Mouse (Mus musculus) G1E-ER4 (cell line): ENCODE results near the gene Scn10a. TPM values are rescaled to one million over a fixed set of nuclear protein-coding genes. Genes with fewer than 3 reads are reported as not detected.

Experiments
- GATA1 ChIP-seq: IDR thresholded peaks from one replicate; pipeline ENCODE4 v1.8.0; 2012; ENCODE audit warnings: low read length, inconsistent platforms
- polyA plus RNA-seq: library from polyadenylated mRNA; stranded (reverse); fragments of >175 nt; gene quantifications from 2 replicates; pipeline ENCODE4 v1.2.3, GENCODE M21; 2012

The Scn10a gene
- not detected in 2 replicates for polyA plus RNA-seq

DNA sequence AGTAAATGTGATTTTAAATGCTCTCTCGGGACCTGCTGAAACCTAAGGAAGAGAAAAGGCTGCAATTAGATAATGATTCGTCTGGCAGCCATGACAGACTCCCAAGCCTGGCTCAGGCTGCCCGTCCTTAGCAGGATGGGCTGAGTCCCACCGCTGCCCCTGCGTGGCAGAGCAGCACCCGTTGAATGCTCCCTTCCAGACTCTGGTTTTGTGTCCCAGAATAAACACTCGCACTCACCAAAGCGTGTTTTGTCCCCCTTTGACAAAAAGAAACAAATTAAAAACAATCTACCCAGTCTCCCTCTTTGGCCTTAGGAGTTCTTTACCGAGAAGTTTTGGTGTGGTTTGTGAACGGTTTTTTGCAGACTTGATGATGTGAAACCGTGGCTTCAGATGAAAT, at the start of gene Scn10a:
Scn10a (minus strand) TSS at position 101 of the 400 bp plus-strand sequence.
- TF ChIP-seq GATA1: no peak

DNA sequence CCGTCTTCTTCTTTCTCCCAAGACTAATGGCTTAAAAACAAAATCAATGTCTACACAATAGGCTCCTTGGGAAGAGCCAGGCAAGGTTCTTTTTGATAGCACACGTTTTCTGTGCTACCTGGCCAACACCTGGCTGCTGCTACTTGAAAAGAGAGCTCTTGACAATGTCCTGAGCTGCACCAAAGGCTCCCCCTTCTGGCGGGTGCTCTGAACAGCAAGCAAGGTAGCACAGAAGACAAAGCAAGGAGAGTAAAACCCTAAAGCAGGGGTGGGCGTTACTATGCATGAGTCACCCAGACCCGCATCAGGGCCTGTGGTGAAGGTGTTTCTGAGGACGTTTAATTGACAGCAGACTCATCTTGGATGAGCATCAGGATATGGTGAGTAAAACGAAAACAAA, 49.5 kb upstream of the Scn10a start:
- no peak for TF ChIP-seq GATA1

DNA sequence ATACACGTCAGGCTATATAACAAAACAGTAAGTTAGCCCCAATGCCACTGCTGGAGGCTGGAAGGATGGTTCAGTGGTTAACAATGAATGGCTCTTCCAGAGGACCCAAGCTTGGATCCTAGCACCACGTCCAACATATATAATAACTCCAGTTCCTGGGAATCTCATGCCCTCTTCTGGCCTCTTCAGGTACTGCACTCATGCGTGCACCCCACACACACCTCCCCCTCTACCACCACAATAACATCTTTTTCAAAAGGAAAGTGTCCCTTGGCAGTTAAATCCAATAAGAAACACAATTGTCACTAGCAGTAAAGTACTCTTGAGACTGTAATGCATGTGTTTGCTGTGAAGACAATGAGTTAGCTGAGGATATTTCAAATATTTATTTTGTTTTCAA, 41.1 kb upstream of the Scn10a start:
- no peak for TF ChIP-seq GATA1

DNA sequence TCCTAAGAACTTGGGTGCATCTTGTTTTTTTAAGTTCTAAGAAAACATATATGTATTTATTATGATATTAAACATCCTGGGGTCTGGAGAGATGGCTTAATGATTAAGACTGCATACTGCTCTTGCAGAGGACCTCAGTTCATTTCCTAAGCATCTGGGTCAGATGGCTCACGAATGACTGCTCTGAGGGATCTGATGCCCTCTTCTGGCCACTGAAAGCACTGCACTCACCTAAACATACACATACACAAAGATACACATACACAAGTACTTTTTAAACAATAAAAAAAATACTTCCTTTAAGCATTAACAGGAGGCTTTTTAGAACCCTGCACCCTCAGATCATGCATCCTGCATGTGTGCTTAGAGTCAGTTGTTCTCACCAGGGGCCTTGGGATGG, 40.3 kb upstream of the Scn10a start:
- no peak for TF ChIP-seq GATA1

DNA sequence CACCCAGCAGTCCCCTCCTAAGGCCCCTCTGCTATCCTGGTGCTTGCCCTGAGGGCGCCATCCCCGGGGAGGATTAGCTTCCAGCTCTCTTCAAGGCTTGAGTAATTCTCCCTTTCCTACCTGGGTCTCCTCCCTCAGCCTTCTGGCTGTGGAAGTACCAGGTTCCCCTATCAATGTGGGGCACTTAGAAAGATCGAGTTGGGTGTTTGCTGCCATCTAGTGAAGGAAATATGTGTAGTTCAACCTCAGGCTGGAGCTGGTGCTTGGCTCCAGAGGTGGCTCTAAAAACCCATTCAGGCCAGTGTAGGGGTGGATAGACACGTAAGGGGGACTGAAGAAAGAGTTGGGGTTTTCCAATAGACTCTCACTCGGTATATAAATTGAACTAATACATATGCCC, 32.4 kb upstream of the Scn10a start:
- TF ChIP-seq GATA1: no peak

DNA sequence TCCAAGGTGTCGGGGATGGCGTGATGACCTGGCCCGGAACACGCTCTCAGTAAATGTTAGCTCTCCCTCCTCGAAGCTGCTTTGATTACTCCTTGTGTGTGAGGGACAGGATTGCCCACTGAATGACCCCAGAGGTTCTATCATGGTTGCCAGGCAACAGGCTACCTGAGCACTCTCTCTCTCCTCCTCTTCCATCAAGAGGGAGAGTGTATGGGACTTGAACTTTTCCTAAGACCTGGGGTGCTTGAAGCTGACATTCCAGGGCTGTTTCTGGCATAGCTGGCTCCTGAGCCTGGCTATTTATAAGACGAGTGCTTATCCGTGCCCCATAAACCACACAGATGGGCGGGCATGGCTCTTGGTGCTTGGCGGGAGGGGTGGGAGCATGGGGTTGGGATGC, 30.0 kb upstream of the Scn10a start:
- no peak for TF ChIP-seq GATA1

DNA sequence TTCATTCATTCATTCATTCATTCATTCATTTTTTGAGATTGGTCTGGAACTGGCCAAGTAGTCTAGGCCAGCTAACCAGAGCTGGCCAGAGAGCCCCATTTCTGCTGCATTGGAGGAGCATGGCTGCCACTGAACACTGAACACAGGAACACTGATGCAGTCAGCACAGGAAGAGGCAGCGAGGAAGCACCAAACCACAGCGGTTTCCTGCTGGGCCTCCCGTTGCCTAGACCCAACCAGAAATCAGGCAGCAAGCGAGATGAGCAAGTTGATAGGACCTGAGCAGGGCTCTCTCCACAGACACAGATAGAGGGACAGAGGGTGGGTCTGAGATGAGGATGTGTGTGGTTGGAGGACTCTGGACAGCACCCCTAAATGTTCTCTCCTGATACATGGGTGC, 24.8 kb upstream of the Scn10a start:
- TF ChIP-seq GATA1: no peak

DNA sequence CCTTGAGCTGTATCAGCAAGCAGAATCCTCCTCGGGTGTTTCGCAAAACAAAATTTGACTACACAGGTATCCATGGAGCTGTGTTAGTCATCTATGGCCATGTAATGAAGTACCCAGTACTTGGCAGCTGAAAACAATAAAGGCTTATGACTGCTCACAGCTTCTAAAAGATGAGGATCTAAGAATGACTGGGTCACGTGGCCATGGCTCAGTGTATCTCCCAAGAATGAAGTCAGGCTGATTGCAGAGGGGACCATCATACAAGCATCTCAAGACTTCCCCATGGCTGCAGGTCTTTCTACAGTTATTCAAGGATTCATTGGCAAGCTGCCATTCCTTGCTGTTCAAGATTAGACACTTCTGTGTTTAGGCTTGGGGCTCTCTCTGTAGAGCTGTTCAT, 24.2 kb upstream of the Scn10a start:
- no peak for TF ChIP-seq GATA1

DNA sequence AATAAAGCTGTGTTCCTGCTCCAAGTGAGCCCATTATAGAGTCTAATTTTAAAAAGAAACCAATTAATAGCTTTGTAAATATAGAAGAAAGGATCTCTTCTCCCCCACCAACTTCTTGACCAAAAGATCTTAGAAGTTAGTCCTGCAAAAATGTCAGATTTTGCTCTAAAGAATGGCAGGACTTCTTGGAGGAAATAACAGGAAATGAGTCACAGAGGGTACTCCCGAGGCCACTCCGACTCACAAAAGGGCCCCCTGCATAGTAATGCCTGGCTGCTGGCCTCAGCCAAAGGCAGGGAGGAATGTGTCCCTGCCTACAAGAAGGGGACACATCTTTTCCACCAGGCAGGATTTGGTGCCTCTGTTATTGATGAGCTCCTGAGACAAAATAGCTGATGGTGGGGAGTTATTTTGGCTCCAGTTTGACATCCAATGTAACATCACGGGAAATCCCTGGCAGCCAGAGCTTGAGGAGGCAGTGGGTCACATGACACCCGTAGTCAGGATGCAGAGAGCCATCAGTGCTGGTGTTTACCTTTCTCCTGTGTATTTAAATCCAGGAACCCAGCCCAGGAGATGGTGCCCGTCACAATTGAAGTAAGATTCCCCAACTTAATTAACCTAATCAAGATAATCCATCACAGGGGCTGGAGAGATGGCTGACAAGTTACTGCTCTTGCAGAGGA, 22.1 kb upstream of the Scn10a start:
- no peak for TF ChIP-seq GATA1

DNA sequence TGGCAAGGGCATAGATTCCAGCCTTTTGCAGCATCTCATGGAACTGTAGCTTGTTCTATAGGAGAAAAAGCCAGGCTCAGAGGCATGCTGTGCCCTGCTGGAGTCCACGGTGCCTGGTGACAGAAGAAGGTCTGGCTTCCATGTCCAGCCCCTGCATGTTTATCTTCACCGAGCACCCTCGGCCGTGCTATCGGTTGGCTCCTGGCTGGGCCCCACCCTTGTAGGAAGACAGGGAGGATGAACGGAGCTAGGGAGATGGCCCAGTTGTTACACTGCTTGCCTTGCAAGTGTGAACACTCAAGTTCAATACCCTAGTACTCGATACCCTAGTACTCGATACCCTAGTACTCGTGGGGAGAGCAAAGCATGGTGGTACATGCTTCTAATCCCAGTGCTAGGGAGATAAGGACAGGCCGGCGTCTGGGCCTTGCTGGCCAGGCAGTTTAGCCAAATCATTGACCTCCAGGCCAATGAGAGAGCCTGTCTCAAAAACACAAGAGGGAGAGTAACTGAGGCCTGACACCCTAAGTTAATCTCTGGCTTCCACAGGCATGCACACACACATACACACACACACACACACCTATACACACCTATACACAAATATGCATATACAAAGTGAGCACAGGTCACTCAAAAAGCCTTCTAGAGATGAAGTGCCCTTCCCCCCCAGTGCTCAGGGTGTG, 9.4 kb upstream of the Scn10a start:
- no peak for TF ChIP-seq GATA1

DNA sequence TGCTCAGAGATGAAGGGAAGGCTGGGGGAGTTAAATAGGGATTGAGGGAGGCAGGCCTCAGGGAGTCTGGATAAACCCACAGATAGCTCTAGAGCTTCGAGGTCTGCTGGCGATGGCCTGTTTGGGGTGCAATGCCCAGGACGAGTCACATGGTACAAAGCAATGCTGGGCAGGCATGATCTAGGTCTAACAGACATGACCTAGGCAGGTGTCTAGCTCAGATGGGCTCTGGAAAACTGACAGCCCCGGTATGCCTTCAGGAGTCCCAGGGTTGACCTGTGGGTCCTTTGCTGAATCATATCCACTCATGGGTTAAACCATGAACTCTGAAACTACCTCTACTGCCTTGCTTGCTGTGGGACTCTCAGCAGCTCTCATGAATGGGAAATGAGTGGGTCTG, 7.9 kb upstream of the Scn10a start:
- no peak for TF ChIP-seq GATA1

DNA sequence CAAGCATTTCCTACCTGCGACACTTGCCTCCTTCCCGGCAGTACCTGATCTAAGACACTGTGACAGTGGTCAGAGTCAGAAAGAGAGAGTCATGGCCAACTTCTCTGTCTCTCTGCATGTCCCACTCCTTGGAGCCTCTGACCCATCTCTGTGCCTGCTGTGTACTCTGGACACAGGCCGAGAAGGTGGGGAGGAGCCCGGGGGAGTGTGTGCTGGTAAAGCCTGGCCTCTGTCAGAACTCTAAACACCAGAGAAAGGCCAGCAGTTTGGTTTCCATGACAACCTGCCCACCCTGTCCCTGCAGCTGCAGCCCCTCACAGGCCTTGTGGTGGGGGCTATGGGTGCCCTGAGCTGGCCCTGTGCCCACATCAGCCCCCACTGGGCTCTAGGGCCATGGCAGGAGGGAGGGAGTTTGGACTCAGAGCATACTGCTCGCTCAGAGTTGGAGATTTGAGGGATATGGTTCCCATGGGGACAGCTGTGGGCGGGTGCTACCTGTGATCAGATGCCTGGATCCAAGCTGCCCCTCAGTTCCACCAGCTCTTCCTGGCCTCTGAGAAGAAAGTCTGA, 6.3 kb upstream of the Scn10a start:
- TF ChIP-seq GATA1: no peak

DNA sequence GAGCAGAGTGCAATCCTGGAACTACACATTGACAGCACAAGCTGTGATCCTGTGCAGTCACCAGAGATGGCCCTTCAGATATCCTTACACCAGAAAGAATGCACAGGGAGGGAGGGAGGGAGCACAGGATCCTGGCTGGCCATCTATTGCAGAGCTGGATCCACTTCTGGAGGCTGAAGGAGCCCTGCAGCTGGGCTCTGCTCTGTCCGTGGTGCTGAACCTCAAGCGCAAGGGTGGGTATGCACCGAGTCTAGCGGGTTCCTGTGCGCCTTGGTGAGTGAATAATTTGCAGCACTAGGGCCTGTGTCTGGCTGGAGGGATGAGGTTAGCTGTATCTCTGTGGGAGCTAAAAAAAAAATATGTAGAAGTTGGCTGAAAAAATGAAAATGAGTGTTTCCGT, 12.4 kb downstream of the Scn10a start:
- TF ChIP-seq GATA1: no peak

DNA sequence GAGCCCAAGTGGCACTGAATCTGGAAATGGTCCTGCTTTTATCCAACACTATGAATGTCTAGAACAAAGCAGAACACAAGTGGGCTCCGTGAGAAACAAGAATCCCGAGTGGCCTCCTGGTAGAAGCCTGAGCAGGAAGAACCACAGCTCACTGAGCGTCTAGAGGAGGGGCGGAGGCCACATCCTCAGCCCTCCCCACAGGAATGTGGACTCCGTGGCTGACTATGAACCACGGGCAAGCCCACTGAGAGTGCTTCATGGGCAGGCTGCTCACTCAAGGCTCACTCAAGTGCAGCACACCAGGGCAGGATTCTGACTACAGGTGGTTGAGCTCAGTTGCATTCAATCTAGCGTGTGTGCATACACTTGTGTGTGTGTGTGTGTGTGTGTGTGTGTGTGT, 27.6 kb downstream of the Scn10a start:
- TF ChIP-seq GATA1: no peak

DNA sequence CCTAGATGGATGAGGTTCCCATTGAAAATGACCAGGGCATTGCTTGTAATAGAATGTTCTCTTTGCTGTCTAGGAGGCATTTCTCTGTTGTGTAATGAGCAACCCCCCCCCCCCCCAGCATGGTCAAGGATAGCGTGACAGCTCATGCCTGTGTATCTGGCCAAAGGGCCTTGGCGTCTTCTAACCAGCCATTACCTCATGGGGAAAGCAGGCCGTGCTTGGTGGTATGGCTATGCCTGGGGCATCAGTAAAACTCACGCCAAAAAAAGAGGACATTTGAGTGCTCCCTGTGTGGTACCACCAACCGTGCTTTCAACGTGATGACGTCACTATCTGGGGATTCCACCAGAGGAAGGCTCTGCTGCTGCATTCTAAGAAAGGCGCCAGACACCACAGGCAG, 28.1 kb downstream of the Scn10a start:
- TF ChIP-seq GATA1: no peak

DNA sequence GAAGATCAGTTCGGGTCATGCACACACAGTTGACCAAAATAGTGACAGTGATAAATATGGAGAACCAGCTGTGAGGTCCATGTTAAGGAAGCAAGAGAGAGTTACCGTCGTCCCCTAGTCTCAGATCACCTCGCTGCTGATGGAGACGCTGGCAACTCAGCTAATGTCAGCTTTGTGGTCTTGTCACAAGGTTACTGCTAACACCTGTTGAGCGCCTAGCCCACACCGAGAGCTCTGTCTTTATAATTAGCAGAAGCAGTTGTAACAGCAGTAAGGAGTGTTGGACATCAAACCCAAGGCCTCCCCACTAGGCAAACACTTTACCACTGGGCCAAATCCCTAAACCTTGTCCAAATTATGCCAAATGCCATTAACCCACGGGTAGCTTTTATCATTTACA, 31.2 kb downstream of the Scn10a start:
- TF ChIP-seq GATA1: no peak

DNA sequence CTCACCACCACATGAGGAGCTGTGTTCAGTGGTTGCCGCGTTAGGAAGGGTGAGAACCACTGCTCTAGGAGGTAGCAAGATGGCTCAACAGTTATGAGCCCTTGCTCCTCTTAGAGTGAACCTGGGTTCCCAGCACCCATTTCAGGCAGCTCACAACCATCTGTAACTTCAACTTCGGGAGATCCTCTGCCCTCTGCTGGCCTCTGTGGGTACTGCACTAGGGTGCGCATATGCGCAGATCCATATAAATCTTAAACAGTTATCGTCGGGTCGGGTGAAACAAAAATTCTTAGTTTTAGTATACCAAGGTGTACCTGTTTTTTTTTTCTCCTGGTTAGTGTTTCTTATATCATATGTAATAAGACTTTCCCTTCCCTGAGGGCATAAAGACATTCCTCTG, 32.9 kb downstream of the Scn10a start:
- TF ChIP-seq GATA1: no peak
